Mouse (Mus musculus) liver, embryonic 14.5 days (tissue): ENCODE data around the gene Gclc. TPM values are rescaled to one million over a fixed set of nuclear protein-coding genes. Genes with fewer than 3 reads are reported as not detected.

Source experiments
- ATAC-seq: fragments of 200-750 bp; cut with Nextera tagmentation; 2 replicates; pipeline ENCODE4 v1.8.0; 2017; ENCODE audit warnings: moderate number of reproducible peaks, mild to moderate bottlenecking, moderate library complexity; ENCODE audit not compliant: insufficient read depth
- DNase-seq, 3 experiments: peaks; one replicate each; pipeline ENCODE4 v3.0.0-alpha.2; 2012 to 2013; ENCODE audit warnings: low read depth in 3 of 3, low spot score in 3 of 3
- H3K27ac ChIP-seq: fragments of 300-500 bp; sonication (generic); 2 replicates; pipeline ENCODE4 v1.5.1; 2014; ENCODE audit warnings: moderate library complexity, mild to moderate bottlenecking, control low read depth, inconsistent platforms
- H3K27me3 ChIP-seq: fragments of 300-500 bp; sonication (generic); 2 replicates; pipeline ENCODE4 v1.6.1; 2014; ENCODE audit warnings: mild to moderate bottlenecking, low read length, moderate library complexity; ENCODE audit not compliant: control insufficient read depth, insufficient read depth
- H3K36me3 ChIP-seq: fragments of 300-500 bp; sonication (generic); replicated peaks from 2 replicates; pipeline ENCODE4 v1.6.1; 2014; ENCODE audit warnings: low read depth; ENCODE audit not compliant: control insufficient read depth, insufficient read depth
- H3K4me1 ChIP-seq, 2 experiments: fragments of 200-500 bp in 1 of 2; fragments of 300-500 bp in 1 of 2; sonication (generic) in 1 of 2; replicated peaks; 2 replicates each; pipeline ENCODE4 v1.6.1; 2012 to 2014; ENCODE audit warnings: antibody characterized with exemption in 1 of 2, inconsistent platforms in 1 of 2, low read length in 1 of 2; ENCODE audit not compliant: control insufficient read depth in 2 of 2, insufficient read depth in 2 of 2
- H3K4me2 ChIP-seq: fragments of 300-500 bp; sonication (generic); 2 replicates; pipeline ENCODE4 v1.6.1; 2014; ENCODE audit warnings: low read depth, mild to moderate bottlenecking, control low read depth, moderate library complexity
- H3K4me3 ChIP-seq, 2 experiments: fragments of 200-500 bp in 1 of 2; fragments of 300-500 bp in 1 of 2; sonication (generic) in 1 of 2; 2 replicates each; pipeline ENCODE4 v1.5.1; 2012 to 2014; ENCODE audit warnings: low read depth in 2 of 2, low read length in 2 of 2, mild to moderate bottlenecking in 2 of 2, control low read depth in 1 of 2, inconsistent platforms in 1 of 2, moderate library complexity in 1 of 2; ENCODE audit not compliant: insufficient read depth in 1 of 2
- H3K9ac ChIP-seq: fragments of 300-500 bp; sonication (generic); replicated peaks from 2 replicates; pipeline ENCODE4 v1.6.1; 2014; ENCODE audit warnings: mild to moderate bottlenecking, control low read depth, moderate library complexity
- H3K9me3 ChIP-seq: fragments of 300-500 bp; sonication (generic); 2 replicates; pipeline ENCODE4 v1.6.1; 2016; ENCODE audit warnings: low read length, mixed read lengths; ENCODE audit not compliant: control insufficient read depth
- CTCF ChIP-seq: IDR thresholded peaks from 2 replicates; pipeline ENCODE4 v1.5.1; 2016; ENCODE audit warnings: antibody characterized with exemption, low read depth, control low read depth
- EP300 ChIP-seq: IDR thresholded peaks from 2 replicates; pipeline ENCODE4 v1.6.1; 2016; ENCODE audit warnings: antibody characterized with exemption, low read depth
- WGBS: fragments of 180-500 bp; shearing (Covaris S2); extraction: QIAGEN DNeasy Blood & Tissue Kit; methylation state at CpG from one replicate; pipeline ENCODE4 v1.1.7; 2014; ENCODE audit not compliant: insufficient replicate concordance; 5-methylcytosine and 5-hydroxymethylcytosine counted together
- polyA plus RNA-seq, 2 experiments: library from polyadenylated mRNA; depleted of rRNA in 1 of 2; stranded (reverse) in 1 of 2; unstranded in 1 of 2; fragments of >200 nt; fragmentation: Nextera tagmentation in 1 of 2; extraction: Ambion mirVana in 1 of 2; gene quantifications; 2 replicates each; pipeline versions ENCODE4 v1.2.1 to v1.2.3; 2012 to 2014

Gene Gclc
- polyA plus RNA-seq, 2 experiments: 26.6 to 30.9 TPM

GRCm38 (mm10) chr9:77754728-77755402 is 530 bp downstream of the Gclc start:
- H3K9me3 ChIP-seq: no peaks in the 10 kb centered on the region
- peaks cover 19 to 32% of the 10 kb centered on the region in 2 experiments for H3K4me1 ChIP-seq
- TF ChIP-seq EP300 (no peak), CTCF (peak; percentile 27; the same call in 1 of the 2 replicates)
- peak overlapping the region; percentile 61 for H3K27ac ChIP-seq
- H3K4me2 ChIP-seq: peak overlapping the region; percentile 80
- H3K4me3 ChIP-seq: peak overlapping the region; percentile 82 to 89
- DNase-seq: peak in 1 of 3 experiments; percentile 52
- no peaks in the 10 kb centered on the region for H3K27me3 ChIP-seq
- peak overlapping the region; percentile 88 for H3K9ac ChIP-seq
- ATAC-seq: peak; percentile 52
- WGBS: under 1% methylated on average over 57 of the region's 57 CpGs
- peaks cover 18% of the 10 kb centered on the region for H3K36me3 ChIP-seq

- H3K4me3 ChIP-seq: peak overlapping the region; percentile 82 to 89
- peak overlapping the region; percentile 61 for H3K27ac ChIP-seq
- H3K36me3 ChIP-seq: peaks cover 18% of the 10 kb centered on the region
- H3K9ac ChIP-seq: peak overlapping the region; percentile 88
- TF ChIP-seq EP300 (no peak), CTCF (no peak)
- DNase-seq (no peak), ATAC-seq (no peak)
- H3K4me2 ChIP-seq: peak overlapping the region; percentile 80
- H3K27me3 ChIP-seq: no peaks in the 10 kb centered on the region
- peaks cover 19 to 30% of the 10 kb centered on the region in 2 experiments for H3K4me1 ChIP-seq
- WGBS: 6% methylated on average over 9 of the region's 9 CpGs
- no peaks in the 10 kb centered on the region for H3K9me3 ChIP-seq
Measured at GRCm38 (mm10) chr9:77755403-77755784, 1.1 kb downstream of the Gclc start.

GRCm38 (mm10) chr9:77756076-77756475 is 1.7 kb downstream of the Gclc start:
- ATAC-seq: peak; percentile 7; the same call in 1 of the 2 replicates

GRCm38 (mm10) chr9:77757331-77757730 is 3.0 kb downstream of the Gclc start:
- H3K27me3 ChIP-seq: no peaks in the 10 kb centered on the region
- peak overlapping the region; percentile 18 to 89 for H3K4me3 ChIP-seq
- peak; percentile 74 for ATAC-seq
- peaks cover 16 to 23% of the 10 kb centered on the region in 2 experiments for H3K4me1 ChIP-seq
- H3K27ac ChIP-seq: peak overlapping the region; percentile 77
- peak overlapping the region; percentile 47 for H3K9ac ChIP-seq
- H3K4me2 ChIP-seq: peak overlapping the region; percentile 80
- peaks cover 21% of the 10 kb centered on the region for H3K36me3 ChIP-seq
- WGBS: 21% methylated on average over 1 of the region's 1 CpGs
- H3K9me3 ChIP-seq: no peaks in the 10 kb centered on the region
- peak; percentile 62 to 68 (median 63) for DNase-seq
- TF ChIP-seq EP300 (peak; percentile 73), CTCF (no peak)

More at GRCm38 (mm10) chr9:77756076-77756475, 1.7 kb downstream of the Gclc start:
- H3K27ac ChIP-seq: peak overlapping the region; percentile 61
- H3K36me3 ChIP-seq: peaks cover 18% of the 10 kb centered on the region
- no peaks in the 10 kb centered on the region for H3K27me3 ChIP-seq
- H3K9ac ChIP-seq: peak overlapping the region; percentile 88
- peaks cover 19 to 30% of the 10 kb centered on the region in 2 experiments for H3K4me1 ChIP-seq
- peak overlapping the region; percentile 82 to 89 for H3K4me3 ChIP-seq
- no peaks in the 10 kb centered on the region for H3K9me3 ChIP-seq
- TF ChIP-seq EP300: no peak
- peak; percentile 81 for TF ChIP-seq CTCF
- peak overlapping the region; percentile 80 for H3K4me2 ChIP-seq
- peak in 2 of 3 experiments; percentile 60 to 68 for DNase-seq
- 16% methylated on average over 9 of the region's 9 CpGs for WGBS

- H3K4me3 ChIP-seq: no peak overlapping the region
- H3K27ac ChIP-seq: no peak overlapping the region
- H3K9me3 ChIP-seq: no peaks in the 10 kb centered on the region
- no peak overlapping the region for H3K4me2 ChIP-seq
- WGBS: 87% methylated on average over 8 of the region's 8 CpGs
- no peaks in the 10 kb centered on the region for H3K27me3 ChIP-seq
- TF ChIP-seq CTCF (no peak), EP300 (no peak)
- peaks cover 32% of the 10 kb centered on the region for H3K36me3 ChIP-seq
- H3K4me1 ChIP-seq: peaks cover 16 to 23% of the 10 kb centered on the region in 2 experiments
- H3K9ac ChIP-seq: no peak overlapping the region
- ATAC-seq (no peak), DNase-seq (no peak)
Measured at GRCm38 (mm10) chr9:77758481-77758880, 4.1 kb downstream of the Gclc start.
